Mouse (Mus musculus) lung, postnatal 0 days (tissue): ENCODE measurements around the gene Slc12a7.

Source experiments
- CTCF ChIP-seq: IDR thresholded peaks from 2 replicates; pipeline ENCODE4 v1.5.1; 2016; ENCODE audit warnings: antibody characterized with exemption, mild to moderate bottlenecking
- EP300 ChIP-seq: IDR thresholded peaks from 2 replicates; pipeline ENCODE4 v1.6.1; 2016; ENCODE audit warnings: antibody characterized with exemption, mild to moderate bottlenecking, control low read depth

DNA sequence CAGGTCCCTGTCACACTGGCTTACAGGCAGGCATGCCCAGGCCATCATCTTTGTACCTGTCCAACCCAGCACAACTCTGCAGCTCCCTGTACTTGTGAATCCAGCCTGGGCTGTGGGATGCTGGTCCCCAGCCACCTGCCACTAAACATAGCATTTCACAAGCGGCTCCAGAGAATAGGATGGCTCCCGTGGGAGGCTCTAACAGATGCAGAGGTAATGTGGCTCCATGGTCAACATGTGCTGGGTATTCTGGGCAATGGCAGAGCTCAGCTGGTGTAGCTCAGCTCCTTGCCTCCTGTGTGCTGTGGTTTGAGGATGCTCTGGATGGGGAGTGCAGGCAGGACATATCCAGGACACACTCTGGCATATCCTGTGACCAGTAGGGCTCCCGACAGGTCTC is 10.8 kb downstream of the Slc12a7 start:
- TF ChIP-seq CTCF (no peak), EP300 (no peak)
